Mouse (Mus musculus) left cerebral cortex, adult 11 months (tissue): ENCODE results near the gene Ankle2.

Experiments
- DNase-seq: peaks from one replicate; pipeline ENCODE4 v3.0.0; 2022; ENCODE audit warnings: low spot score

Ankle2 gene

GRCm38 (mm10) chr5:110285156-110285555 lies 54.4 kb downstream of the Ankle2 start:
- DNase-seq = no peak

GRCm38 (mm10) chr5:110285770-110286445 lies 55.1 kb downstream of the Ankle2 start, which contains the start of the genes Pxmp2 and Pole:
Pxmp2 (minus strand) TSS chr5:110286186.
Pole (plus strand) TSS chr5:110286306.
- DNase-seq = peak; percentile 68

GRCm38 (mm10) chr5:110286446-110287083 lies 55.8 kb downstream of the Ankle2 start:
- DNase-seq = no peak

GRCm38 (mm10) chr5:110287084-110287475 lies 56.3 kb downstream of the Ankle2 start:
- no peak for DNase-seq

- no peak for DNase-seq
These were observed 60.8 kb downstream of the Ankle2 start for GRCm38 (mm10) chr5:110291649-110292048.

GRCm38 (mm10) chr5:110296637-110297036 lies 65.8 kb downstream of the Ankle2 start:
- DNase-seq = no peak

GRCm38 (mm10) chr5:110300591-110300990 lies 69.8 kb downstream of the Ankle2 start:
- DNase-seq = no peak
